Mouse (Mus musculus) E14TG2a.4 (cell line): ENCODE results near the gene 1700030K09Rik.

Experiments used
- CTCF ChIP-seq: conservative IDR thresholded peaks from 2 replicates; pipeline ENCODE4 v1.5.1; 2014; ENCODE audit warnings: low read length
- NANOG ChIP-seq: IDR thresholded peaks from 2 replicates; pipeline ENCODE4 v1.6.1; 2014; ENCODE audit warnings: borderline replicate concordance, low read length, mixed read lengths

DNA sequence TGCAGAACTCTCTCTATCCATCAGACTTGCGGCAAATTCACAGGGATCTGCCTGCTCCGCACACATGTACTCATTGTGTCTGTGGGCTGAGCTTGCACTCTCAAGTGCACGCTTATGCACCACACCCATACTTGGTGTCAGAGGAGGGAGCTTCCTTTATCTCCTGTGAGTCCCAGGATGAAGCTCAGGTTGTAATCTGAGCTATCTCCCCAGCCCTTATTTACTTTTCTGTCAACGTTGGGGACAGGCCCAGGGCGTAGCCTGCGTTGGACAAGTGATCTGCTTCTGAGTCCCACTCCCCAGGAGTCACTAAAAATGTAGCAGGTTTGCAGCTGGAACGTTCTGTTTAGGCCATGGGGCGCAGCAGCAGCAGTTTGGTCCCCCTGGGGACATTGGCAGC, 7.8 kb downstream of the 1700030K09Rik start:
- TF ChIP-seq CTCF (no peak), NANOG (no peak)
